Mouse (Mus musculus) kidney, adult 10 weeks (tissue): ENCODE results near the gene Tnni3k. TPM values are rescaled to one million over a fixed set of nuclear protein-coding genes. Genes with fewer than 3 reads are reported as not detected.

Source experiments
- polyA plus RNA-seq: library from polyadenylated mRNA; stranded (reverse); fragments of 350-450 nt; fragmentation: Illumina TruSeq; extraction: RNeasy Lipid Tissue Mini Kit (QIAGEN cat#74804); gene quantifications from one replicate; pipeline ENCODE4 v1.2.3, GENCODE M21; 2014; ENCODE audit warnings: low read depth, low replicate concordance

Gene Tnni3k
- polyA plus RNA-seq, result not detected

GRCm38 (mm10) chr3:155055231-155055916 is at the start of gene Tnni3k:
Gene Tnni3k (minus strand): TSS chr3:155055407.

GRCm38 (mm10) chr3:155093116-155093956 is 38.1 kb upstream of the Tnni3k start, which contains the start of the genes Fpgt and Lrriq3:
Gene Fpgt (minus strand): TSS chr3:155093403.
Gene Lrriq3 (plus strand): TSS chr3:155093434.

Other genes starting within 250 kb of the Tnni3k start
- 56.6 TPM for gene Fpgt, start 38.0 kb upstream of the Tnni3k start, polyA plus RNA-seq
- 14.2 TPM for gene Lrriq3, start 38.0 kb upstream of the Tnni3k start, polyA plus RNA-seq